Mouse (Mus musculus) lung, embryonic 14.5 days (tissue): ENCODE data around the gene Gm20388. TPM values are rescaled to one million over a fixed set of nuclear protein-coding genes. Genes with fewer than 3 reads are reported as not detected.

Experiments
- ATAC-seq: fragments of 200-750 bp; cut with Nextera tagmentation; 2 replicates; pipeline ENCODE4 v1.8.0; 2017; ENCODE audit warnings: mild to moderate bottlenecking, moderate TSS enrichment, moderate library complexity; ENCODE audit not compliant: insufficient read depth
- DNase-seq: peaks from one replicate; pipeline ENCODE4 v3.0.0-alpha.2; 2015
- H3K27ac ChIP-seq: fragments of 300-500 bp; sonication (generic); 2 replicates; pipeline ENCODE4 v1.5.1; 2014; ENCODE audit warnings: low read depth, mild to moderate bottlenecking, moderate library complexity
- H3K27me3 ChIP-seq: fragments of 300-500 bp; sonication (generic); 2 replicates; pipeline ENCODE4 v1.6.1; 2014; ENCODE audit warnings: low read length, control low read depth; ENCODE audit not compliant: insufficient read depth
- H3K36me3 ChIP-seq: fragments of 300-500 bp; sonication (generic); 2 replicates; pipeline ENCODE4 v1.6.1; 2014; ENCODE audit warnings: control low read depth; ENCODE audit not compliant: insufficient read depth
- H3K4me1 ChIP-seq: fragments of 300-500 bp; sonication (generic); 2 replicates; pipeline ENCODE4 v1.6.1; 2014; ENCODE audit warnings: antibody characterized with exemption, control low read depth; ENCODE audit not compliant: insufficient read depth
- H3K4me2 ChIP-seq: fragments of 300-500 bp; sonication (generic); 2 replicates; pipeline ENCODE4 v1.6.1; 2014; ENCODE audit warnings: mild to moderate bottlenecking
- H3K4me3 ChIP-seq: fragments of 300-500 bp; sonication (generic); 2 replicates; pipeline ENCODE4 v1.5.1; 2014; ENCODE audit warnings: low read depth, low read length
- H3K9ac ChIP-seq: fragments of 300-500 bp; sonication (generic); 2 replicates; pipeline ENCODE4 v1.6.1; 2014
- H3K9me3 ChIP-seq: fragments of 300-500 bp; sonication (generic); 2 replicates; pipeline ENCODE4 v1.6.1; 2016; ENCODE audit warnings: low read depth, low read length, control low read depth
- CTCF ChIP-seq: IDR thresholded peaks from 2 replicates; pipeline ENCODE4 v1.5.1; 2016; ENCODE audit warnings: antibody characterized with exemption, low read depth
- WGBS: fragments of 180-500 bp; shearing (Covaris S2); extraction: QIAGEN DNeasy Blood & Tissue Kit; methylation state at CpG from one replicate; pipeline ENCODE4 v1.1.7; 2014; 5-methylcytosine and 5-hydroxymethylcytosine counted together
- polyA plus RNA-seq: library from polyadenylated mRNA; unstranded; fragments of >200 nt; fragmentation: Nextera tagmentation; extraction: Ambion mirVana; gene quantifications from 2 replicates; pipeline ENCODE4 v1.2.1, GENCODE M21; 2014

The Gm20388 gene
- polyA plus RNA-seq, 1 experiment from 2014 or later: not detected

GRCm38 (mm10) chr8:121119635-121120455, 1209.2 kb downstream of the Gm20388 start:
- Histone ChIP-seq H3K4me1 (no peaks in the 10 kb centered on the region), H3K4me2 (peak overlapping the region; percentile 97), H3K27me3 (peaks cover 95% of the 10 kb centered on the region), H3K4me3 (peak overlapping the region; percentile 60; the same call in 1 of the 2 replicates), H3K36me3 (no peaks in the 10 kb centered on the region), H3K27ac (no peak overlapping the region), H3K9me3 (no peaks in the 10 kb centered on the region; the same call in 1 of the 2 replicates), H3K9ac (peak overlapping the region; percentile 26; the same call in 1 of the 2 replicates)
- no peak for TF ChIP-seq CTCF
- WGBS: 36% methylated on average over 12 of the region's 12 CpGs
- no peak for ATAC-seq
- no peak for DNase-seq

DNA sequence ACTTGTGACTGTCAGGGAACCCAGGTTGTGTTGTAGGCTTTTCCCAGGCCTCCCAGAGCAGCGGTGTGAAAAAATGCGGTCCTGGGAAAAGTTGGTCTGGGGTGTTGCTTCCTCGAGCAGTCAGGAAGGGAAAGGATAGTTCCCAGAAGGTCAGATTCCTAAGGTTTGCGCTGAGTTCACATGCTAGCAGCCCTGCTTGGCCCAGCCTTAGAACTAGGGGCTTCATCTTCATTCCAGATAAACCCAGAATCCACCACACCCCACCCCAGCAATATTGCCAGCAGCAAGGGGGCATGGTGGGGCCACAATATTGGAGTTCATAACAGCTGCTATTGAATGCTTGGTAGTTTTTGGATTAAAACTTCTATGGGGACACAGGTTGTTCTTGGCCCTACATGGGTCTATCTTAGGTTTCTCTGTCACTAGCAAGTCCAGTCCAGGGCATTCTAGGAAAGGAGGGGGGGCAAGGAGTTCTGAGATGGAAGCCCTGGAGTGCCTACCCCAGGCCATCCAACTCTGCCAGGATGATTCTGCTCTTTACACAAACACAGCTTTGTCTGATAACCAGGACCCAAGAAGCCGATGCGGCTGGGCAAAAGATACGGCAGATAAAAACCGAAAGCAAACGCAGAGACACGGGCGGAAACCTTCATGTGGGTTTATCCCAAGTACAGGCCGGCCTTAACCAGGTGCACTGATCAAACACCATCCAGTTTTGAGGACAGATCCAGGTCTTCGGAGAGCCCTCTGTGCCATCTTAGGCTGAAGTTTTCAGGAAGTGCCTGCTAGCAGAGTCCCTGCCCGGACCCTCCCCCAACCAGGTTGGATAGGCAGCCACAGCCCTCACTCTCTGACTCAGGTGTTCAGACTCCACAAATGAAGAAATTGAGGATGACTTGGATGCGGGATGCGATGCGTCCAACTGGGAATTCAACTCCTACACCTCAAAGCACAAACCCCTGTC, 1210.1 kb downstream of the Gm20388 start:
- H3K27me3 ChIP-seq: peaks cover 94% of the 10 kb centered on the region
- no peak for TF ChIP-seq CTCF
- peak overlapping the region; percentile 26; the same call in 1 of the 2 replicates for H3K9ac ChIP-seq
- H3K27ac ChIP-seq: no peak overlapping the region
- 33% methylated on average over 17 of the region's 17 CpGs for WGBS
- no peaks in the 10 kb centered on the region for H3K4me1 ChIP-seq
- DNase-seq (no peak), ATAC-seq (no peak)
- H3K4me2 ChIP-seq: peak overlapping the region; percentile 97
- no peaks in the 10 kb centered on the region for H3K36me3 ChIP-seq
- H3K4me3 ChIP-seq: peak overlapping the region; percentile 60; the same call in 1 of the 2 replicates
- H3K9me3 ChIP-seq: no peaks in the 10 kb centered on the region; the same call in 1 of the 2 replicates

DNA sequence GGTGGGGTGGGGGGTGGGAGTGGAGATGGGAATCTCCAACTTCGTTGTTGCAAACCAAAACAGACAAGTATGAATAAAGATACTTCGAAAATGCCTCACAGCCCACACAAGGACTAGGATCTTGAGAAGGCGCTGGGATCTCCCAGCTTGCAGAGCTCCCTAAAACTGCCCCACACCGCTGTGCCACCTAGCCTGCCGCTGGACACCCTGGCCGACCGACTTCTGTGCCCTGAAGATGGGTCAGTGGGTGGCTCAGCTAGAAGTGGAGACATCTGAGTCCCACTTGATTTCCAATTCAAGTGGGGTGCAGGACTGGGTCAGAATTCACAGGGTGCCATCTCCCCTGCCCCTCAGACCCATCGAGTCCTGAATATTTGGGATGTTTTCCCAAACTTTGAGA, 1211.1 kb downstream of the Gm20388 start:
- H3K27ac ChIP-seq: no peak overlapping the region
- H3K9me3 ChIP-seq: no peaks in the 10 kb centered on the region; the same call in 1 of the 2 replicates
- no peaks in the 10 kb centered on the region; the same call in 1 of the 2 replicates for H3K4me1 ChIP-seq
- H3K27me3 ChIP-seq: peaks cover 96% of the 10 kb centered on the region
- H3K36me3 ChIP-seq: no peaks in the 10 kb centered on the region
- H3K9ac ChIP-seq: no peak overlapping the region
- 41% methylated on average over 8 of the region's 8 CpGs for WGBS
- H3K4me2 ChIP-seq: no peak overlapping the region
- ATAC-seq: no peak
- H3K4me3 ChIP-seq: no peak overlapping the region
- no peak for DNase-seq
- no peak for TF ChIP-seq CTCF

DNA sequence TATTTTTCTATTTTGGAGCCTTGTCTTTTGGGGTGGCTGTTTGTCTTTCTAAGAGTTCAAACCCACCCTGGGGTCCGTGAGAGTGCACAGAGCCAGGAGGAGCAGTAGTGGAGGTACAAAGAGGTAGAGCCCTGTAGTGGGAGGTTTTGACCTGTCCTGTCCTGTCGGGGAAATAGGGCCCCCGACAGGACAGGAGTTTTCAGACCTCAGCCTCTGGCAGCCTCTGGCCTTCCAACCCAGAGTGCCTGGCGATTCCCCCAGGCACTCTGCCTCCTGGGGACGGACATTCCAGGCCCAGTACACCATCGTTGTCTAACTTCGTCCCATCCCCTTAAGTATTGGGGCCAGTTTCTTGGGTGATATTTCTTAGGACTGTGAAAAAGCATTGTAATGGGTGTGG, 1211.7 kb downstream of the Gm20388 start:
- WGBS: 43% methylated on average over 7 of the region's 7 CpGs
- Histone ChIP-seq H3K27me3 (peaks cover 94% of the 10 kb centered on the region), H3K9ac (no peak overlapping the region)

DNA sequence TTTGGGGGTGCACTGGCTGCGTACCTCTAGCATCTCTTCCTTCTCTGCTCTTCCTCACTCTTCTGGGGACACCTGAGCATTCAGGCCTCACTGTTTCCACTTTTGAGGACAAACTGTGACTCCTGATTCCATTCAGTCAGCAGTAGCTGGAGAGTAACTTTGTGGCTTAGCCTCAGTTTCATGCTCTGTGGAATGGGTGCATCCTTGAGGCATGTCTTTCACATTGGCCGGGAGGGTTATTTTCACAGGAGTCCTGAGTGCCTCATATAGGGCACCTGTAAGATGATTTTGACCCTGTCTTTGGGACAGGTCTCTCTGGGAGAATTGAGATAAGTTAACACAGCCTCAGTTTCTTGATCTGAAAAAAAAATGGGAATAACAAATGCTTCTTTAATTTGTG, 1212.5 kb downstream of the Gm20388 start:
- Histone ChIP-seq H3K9ac (no peak overlapping the region), H3K36me3 (no peaks in the 10 kb centered on the region), H3K4me3 (no peak overlapping the region), H3K27me3 (peaks cover 92% of the 10 kb centered on the region), H3K27ac (no peak overlapping the region), H3K4me1 (no peaks in the 10 kb centered on the region; the same call in 1 of the 2 replicates), H3K9me3 (no peaks in the 10 kb centered on the region), H3K4me2 (no peak overlapping the region)
- TF ChIP-seq CTCF: no peak
- DNase-seq: no peak
- 81% methylated on average over 2 of the region's 2 CpGs for WGBS
- ATAC-seq: no peak

More for the DNA sequence above, 1211.7 kb downstream of the Gm20388 start:
- Histone ChIP-seq H3K4me1 (no peaks in the 10 kb centered on the region; the same call in 1 of the 2 replicates), H3K36me3 (no peaks in the 10 kb centered on the region), H3K9me3 (no peaks in the 10 kb centered on the region), H3K27ac (no peak overlapping the region), H3K4me3 (no peak overlapping the region), H3K4me2 (no peak overlapping the region)
- TF ChIP-seq CTCF: no peak
- DNase-seq: no peak
- no peak for ATAC-seq

GRCm38 (mm10) chr8:121124547-121125239, 1214.1 kb downstream of the Gm20388 start:
- no peaks in the 10 kb centered on the region; the same call in 1 of the 2 replicates for H3K4me1 ChIP-seq
- WGBS: 8% methylated on average over 17 of the region's 17 CpGs
- no peak overlapping the region; the same call in 1 of the 2 replicates for H3K27ac ChIP-seq
- peak overlapping the region; percentile 36; the same call in 1 of the 2 replicates for H3K4me3 ChIP-seq
- TF ChIP-seq CTCF: no peak
- peak overlapping the region; percentile 68 for H3K4me2 ChIP-seq
- H3K9ac ChIP-seq: no peak overlapping the region
- no peak; the same call in 1 of the 2 replicates for ATAC-seq
- DNase-seq: no peak
- no peaks in the 10 kb centered on the region for H3K36me3 ChIP-seq
- H3K9me3 ChIP-seq: no peaks in the 10 kb centered on the region
- H3K27me3 ChIP-seq: peaks cover 92% of the 10 kb centered on the region
